Mouse (Mus musculus) heart, postnatal 0 days (tissue): Measurements from ENCODE around the gene Stard8.

Experiments
- CTCF ChIP-seq: IDR thresholded peaks from 2 replicates; pipeline ENCODE4 v1.5.1; 2016; ENCODE audit warnings: antibody characterized with exemption, control low read depth, low read depth
- EP300 ChIP-seq: IDR thresholded peaks from 2 replicates; pipeline ENCODE4 v1.6.1; 2016; ENCODE audit warnings: antibody characterized with exemption, low read depth

DNA sequence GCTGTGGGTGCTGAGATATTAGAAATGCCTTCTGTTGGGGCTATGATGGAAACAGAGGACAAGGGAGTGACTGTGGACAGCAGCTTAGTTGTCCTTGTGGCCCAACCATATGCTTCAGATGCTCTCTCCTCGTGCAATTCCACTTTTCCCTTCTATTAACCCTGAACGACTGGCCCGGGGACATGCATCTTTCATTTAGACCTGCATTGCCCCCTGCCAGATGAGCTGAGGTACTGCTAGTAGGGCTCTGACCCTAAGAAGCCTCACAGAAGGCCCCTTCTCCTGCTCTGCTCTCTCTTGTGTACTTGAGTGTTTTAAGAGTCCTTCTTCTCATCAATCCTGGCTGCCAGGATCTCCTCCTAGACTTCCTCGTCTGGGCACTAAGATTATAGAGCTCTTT, 56.1 kb downstream of the Stard8 start:
- TF ChIP-seq CTCF (peak; percentile 59), EP300 (no peak)
